Mouse (Mus musculus) liver, postnatal 0 days (tissue): Measurements from ENCODE around the gene Sowahb. TPM values are rescaled to one million over a fixed set of nuclear protein-coding genes. Genes with fewer than 3 reads are reported as not detected.

Source experiments
- ATAC-seq: fragments of 200-750 bp; cut with Nextera tagmentation; 2 replicates; pipeline ENCODE4 v1.8.0; 2017; ENCODE audit warnings: mild to moderate bottlenecking, moderate library complexity
- DNase-seq: peaks from one replicate; pipeline ENCODE4 v3.0.0-alpha.2; 2016
- H3K27ac ChIP-seq: fragments of 300-500 bp; sonication (generic); 2 replicates; pipeline ENCODE4 v1.5.1; 2014; ENCODE audit warnings: antibody characterized with exemption, moderate library complexity, mild to moderate bottlenecking, low read depth
- H3K27me3 ChIP-seq: fragments of 300-500 bp; sonication (generic); 2 replicates; pipeline ENCODE4 v1.6.1; 2014; ENCODE audit warnings: low read length, control low read depth, mixed read lengths; ENCODE audit not compliant: insufficient read depth
- H3K36me3 ChIP-seq: fragments of 300-500 bp; sonication (generic); replicated peaks from 2 replicates; pipeline ENCODE4 v1.6.1; 2014; ENCODE audit warnings: mild to moderate bottlenecking, control low read depth, low read length, moderate library complexity, mixed read lengths; ENCODE audit not compliant: insufficient read depth
- H3K4me1 ChIP-seq: fragments of 300-500 bp; sonication (generic); 2 replicates; pipeline ENCODE4 v1.6.1; 2014; ENCODE audit warnings: antibody characterized with exemption, mild to moderate bottlenecking, control low read depth; ENCODE audit not compliant: insufficient read depth
- H3K4me2 ChIP-seq: fragments of 300-500 bp; sonication (generic); 2 replicates; pipeline ENCODE4 v1.6.1; 2014; ENCODE audit warnings: low read depth, mild to moderate bottlenecking, low read length, moderate library complexity, mixed read lengths
- H3K4me3 ChIP-seq: fragments of 300-500 bp; sonication (generic); 2 replicates; pipeline ENCODE4 v1.5.1; 2014; ENCODE audit warnings: low read depth, low read length
- H3K9ac ChIP-seq: fragments of 300-500 bp; sonication (generic); replicated peaks from 2 replicates; pipeline ENCODE4 v1.6.1; 2014; ENCODE audit warnings: mild to moderate bottlenecking, moderate library complexity
- H3K9me3 ChIP-seq: fragments of 300-500 bp; sonication (generic); 2 replicates; pipeline ENCODE4 v1.6.1; 2016; ENCODE audit warnings: mild to moderate bottlenecking, control low read depth, low read length, mixed read lengths
- CTCF ChIP-seq: sonication (generic); IDR thresholded peaks from 2 replicates; pipeline ENCODE4 v1.5.1; 2016; ENCODE audit warnings: antibody characterized with exemption, low read depth
- EP300 ChIP-seq: IDR thresholded peaks from 2 replicates; pipeline ENCODE4 v1.6.1; 2016; ENCODE audit warnings: antibody characterized with exemption, low read depth, mild to moderate bottlenecking
- WGBS: fragments of 180-500 bp; shearing (Covaris S2); extraction: QIAGEN DNeasy Blood & Tissue Kit; methylation state at CpG from one replicate; pipeline ENCODE4 v1.1.7; 2014; ENCODE audit not compliant: insufficient replicate concordance; 5-methylcytosine and 5-hydroxymethylcytosine counted together
- polyA plus RNA-seq: library from polyadenylated mRNA; unstranded; fragments of >200 nt; fragmentation: Nextera tagmentation; extraction: Ambion mirVana; gene quantifications from 2 replicates; pipeline ENCODE4 v1.2.1, GENCODE M21; 2015

Gene Sowahb
- polyA plus RNA-seq, 1 experiment from 2014 or later = 1.8 TPM

DNA sequence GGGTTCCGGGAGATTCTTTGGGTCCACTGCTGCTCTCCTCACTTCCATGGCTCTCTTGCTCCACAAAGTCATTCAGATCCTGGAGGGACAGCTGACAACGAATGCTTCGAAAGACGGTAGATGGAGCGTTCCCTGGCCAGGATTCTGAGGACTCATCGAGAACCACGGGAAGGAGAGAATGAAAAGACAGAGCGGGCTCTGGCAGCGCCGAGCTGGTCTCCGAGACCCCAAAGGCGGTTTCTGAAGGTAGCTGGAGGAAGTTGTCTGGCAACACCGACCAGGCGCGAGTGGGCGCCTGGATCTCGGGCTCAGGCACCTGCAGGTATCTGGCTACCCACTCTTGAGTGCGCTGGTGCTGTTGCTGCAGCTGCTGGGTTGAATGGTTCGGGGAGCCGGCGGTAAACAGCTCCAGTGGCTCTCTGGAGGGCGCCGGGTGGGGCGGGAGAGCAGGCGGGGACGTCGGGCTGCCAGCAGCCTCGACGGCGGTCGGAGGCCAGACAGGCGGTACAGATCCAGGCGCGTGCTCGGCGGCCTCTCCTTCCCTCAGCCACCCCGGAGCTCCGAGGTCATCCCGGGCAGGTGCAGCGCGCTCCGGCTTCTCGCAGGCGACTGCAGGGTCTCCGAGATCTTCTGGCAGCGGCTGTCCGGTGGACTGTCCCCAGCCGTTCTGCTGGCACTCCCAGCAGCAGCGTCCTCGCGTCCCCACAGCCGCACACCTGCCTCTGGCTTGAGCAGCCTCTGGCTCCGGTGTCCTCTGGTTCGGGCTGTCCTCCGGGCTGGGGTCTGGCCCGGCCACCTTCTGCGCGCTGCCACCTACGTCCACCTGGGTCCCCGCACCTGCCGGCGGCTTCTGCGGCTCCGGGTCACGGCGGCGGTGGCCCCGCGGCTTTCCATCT lies 886 bp downstream of the Sowahb start:
- ATAC-seq = no peak
- DNase-seq = peak; percentile 38
- Histone ChIP-seq H3K36me3 (no peaks in the 10 kb centered on the region), H3K4me3 (peak overlapping the region; percentile 54), H3K27ac (peak overlapping the region; percentile 84; the same call in 1 of the 2 replicates), H3K4me2 (peak overlapping the region; percentile 67), H3K9me3 (no peaks in the 10 kb centered on the region), H3K27me3 (peaks cover 30% of the 10 kb centered on the region), H3K9ac (peak overlapping the region; percentile 63), H3K4me1 (peaks cover 20% of the 10 kb centered on the region; the same call in 1 of the 2 replicates)
- TF ChIP-seq CTCF (no peak), EP300 (no peak)
- 4% methylated on average over 52 of the region's 69 CpGs for WGBS

DNA sequence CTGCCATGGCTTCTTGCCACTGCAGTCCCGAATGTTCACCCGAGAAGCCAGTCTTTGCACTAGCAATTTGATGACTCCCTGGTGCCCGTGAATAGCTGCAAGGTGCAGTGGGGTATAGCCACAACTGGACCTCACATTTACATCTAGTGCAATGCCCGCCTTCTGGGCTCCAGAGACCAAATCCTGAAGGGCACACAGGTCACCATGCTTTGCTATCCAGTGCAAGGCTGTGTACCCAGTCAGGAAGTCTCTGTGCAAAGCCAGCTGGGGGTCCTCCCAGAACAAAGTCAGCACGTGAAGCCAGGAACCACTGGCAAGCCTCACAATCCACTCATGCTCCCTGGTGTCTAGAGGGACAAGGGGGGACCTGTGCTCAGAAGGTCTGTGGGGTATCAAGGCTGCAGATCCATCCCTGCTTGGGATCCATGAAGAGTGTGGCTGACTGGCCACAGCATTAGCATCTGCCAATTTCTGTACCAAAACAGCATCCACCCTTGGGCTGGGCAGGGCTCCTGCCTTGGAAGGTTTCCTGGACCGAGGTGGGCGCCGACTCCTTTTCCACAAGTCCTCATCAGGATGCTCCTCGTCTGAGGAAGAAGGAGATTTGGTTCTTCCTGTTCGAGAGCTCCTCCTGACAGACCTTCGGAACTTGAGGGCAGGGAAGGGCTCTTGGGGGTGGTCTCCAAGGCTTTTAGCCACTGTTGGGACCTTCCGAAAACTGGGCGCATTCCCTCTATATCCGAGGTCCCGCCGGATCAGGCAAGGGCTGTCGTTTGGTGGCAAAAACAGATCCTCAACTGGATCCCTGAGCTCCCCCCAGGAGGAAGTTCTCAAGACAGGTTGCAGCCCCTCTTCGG lies 1.8 kb downstream of the Sowahb start:
- peaks cover 21% of the 10 kb centered on the region; the same call in 1 of the 2 replicates for H3K4me1 ChIP-seq
- no peak for TF ChIP-seq EP300
- no peaks in the 10 kb centered on the region for H3K36me3 ChIP-seq
- H3K27ac ChIP-seq = no peak overlapping the region
- H3K9me3 ChIP-seq = no peaks in the 10 kb centered on the region
- no peak overlapping the region for H3K9ac ChIP-seq
- H3K4me2 ChIP-seq = peak overlapping the region; percentile 67
- ATAC-seq (no peak), DNase-seq (no peak)
- H3K27me3 ChIP-seq = peaks cover 29% of the 10 kb centered on the region
- H3K4me3 ChIP-seq = peak overlapping the region; percentile 54
- WGBS = 45% methylated on average over 18 of the region's 18 CpGs

DNA sequence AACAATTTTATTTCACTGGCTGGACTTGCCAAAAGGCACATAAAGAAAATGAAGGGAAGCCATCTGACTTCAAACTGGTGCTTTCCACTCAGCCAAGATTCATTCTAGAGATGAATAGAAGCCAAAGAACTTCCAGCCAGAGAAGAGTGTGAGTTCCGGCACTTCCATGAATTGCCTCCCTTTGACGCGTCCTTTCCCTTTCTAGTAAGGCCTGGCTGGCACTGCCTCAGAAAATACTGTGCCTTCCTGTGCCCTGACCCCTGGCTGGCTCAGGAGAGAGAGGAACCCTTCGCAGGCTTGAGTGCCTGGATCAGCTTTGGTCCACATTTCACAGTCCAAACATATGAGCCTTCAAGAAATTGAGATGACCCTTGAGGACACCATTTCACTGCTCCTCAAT lies 2.8 kb downstream of the Sowahb start:
- Histone ChIP-seq H3K9me3 (no peaks in the 10 kb centered on the region), H3K4me1 (peaks cover 21% of the 10 kb centered on the region; the same call in 1 of the 2 replicates), H3K36me3 (no peaks in the 10 kb centered on the region), H3K4me2 (peak overlapping the region; percentile 16), H3K27me3 (peaks cover 27% of the 10 kb centered on the region), H3K4me3 (no peak overlapping the region), H3K9ac (no peak overlapping the region), H3K27ac (no peak overlapping the region)
- TF ChIP-seq CTCF = no peak
- TF ChIP-seq EP300 = no peak
- ATAC-seq (no peak), DNase-seq (no peak)
- WGBS = 59% methylated on average over 4 of the region's 4 CpGs

DNA sequence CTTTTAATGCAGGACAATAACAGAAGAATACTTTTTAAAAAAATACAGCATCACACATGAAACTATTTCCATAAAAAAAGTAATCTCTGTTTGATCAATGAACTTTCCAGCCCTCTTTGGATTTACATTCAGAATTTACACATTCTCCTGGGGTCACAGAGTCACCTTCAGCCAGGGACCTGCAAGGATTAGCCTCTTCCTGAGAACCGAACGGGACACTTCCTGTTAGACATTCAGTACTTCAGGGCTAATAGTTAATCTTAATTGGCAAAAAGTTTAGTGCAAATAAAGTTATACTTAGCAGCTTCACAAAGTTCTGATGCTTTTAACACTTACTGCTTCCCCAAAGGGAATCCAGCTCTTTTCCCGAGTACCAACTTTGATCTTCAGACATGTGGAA lies 3.5 kb downstream of the Sowahb start:
- Histone ChIP-seq H3K9ac (no peak overlapping the region), H3K27me3 (peaks cover 27% of the 10 kb centered on the region), H3K36me3 (no peaks in the 10 kb centered on the region), H3K27ac (no peak overlapping the region), H3K4me2 (peak overlapping the region; percentile 16), H3K4me3 (no peak overlapping the region), H3K4me1 (peaks cover 21% of the 10 kb centered on the region; the same call in 1 of the 2 replicates), H3K9me3 (no peaks in the 10 kb centered on the region)
- WGBS = 26% methylated on average over 3 of the region's 3 CpGs
- TF ChIP-seq EP300 (no peak), CTCF (no peak)
- ATAC-seq (no peak), DNase-seq (no peak)

DNA sequence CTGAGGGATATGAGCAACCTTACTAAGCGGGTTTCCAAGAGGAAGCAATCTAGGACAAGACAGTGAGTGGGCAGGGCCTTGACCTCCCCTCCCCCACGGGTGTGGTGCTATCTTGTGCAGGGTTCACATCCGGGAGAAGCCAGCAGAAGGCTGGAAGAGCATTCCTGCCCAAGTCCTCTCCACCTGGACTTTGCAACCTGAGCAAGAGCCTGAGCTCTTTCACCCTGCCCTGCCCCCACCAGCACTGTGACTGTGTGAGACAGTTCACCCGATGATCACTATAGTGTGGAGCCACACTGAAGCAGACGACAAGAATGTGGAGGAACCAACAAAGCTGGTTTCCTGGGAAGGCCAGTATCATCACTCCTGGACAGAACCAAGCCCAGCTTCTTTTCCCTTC lies 4.7 kb downstream of the Sowahb start:
- peak; percentile 54 for DNase-seq
- Histone ChIP-seq H3K4me2 (peak overlapping the region; percentile 35), H3K36me3 (no peaks in the 10 kb centered on the region), H3K9me3 (no peaks in the 10 kb centered on the region), H3K9ac (no peak overlapping the region), H3K4me3 (no peak overlapping the region), H3K27ac (peak overlapping the region; percentile 11), H3K27me3 (peaks cover 25% of the 10 kb centered on the region), H3K4me1 (peaks cover 21% of the 10 kb centered on the region; the same call in 1 of the 2 replicates)
- 23% methylated on average over 5 of the region's 5 CpGs for WGBS
- ATAC-seq = peak; percentile 14; the same call in 1 of the 2 replicates
- no peak for TF ChIP-seq CTCF
- TF ChIP-seq EP300 = no peak

DNA sequence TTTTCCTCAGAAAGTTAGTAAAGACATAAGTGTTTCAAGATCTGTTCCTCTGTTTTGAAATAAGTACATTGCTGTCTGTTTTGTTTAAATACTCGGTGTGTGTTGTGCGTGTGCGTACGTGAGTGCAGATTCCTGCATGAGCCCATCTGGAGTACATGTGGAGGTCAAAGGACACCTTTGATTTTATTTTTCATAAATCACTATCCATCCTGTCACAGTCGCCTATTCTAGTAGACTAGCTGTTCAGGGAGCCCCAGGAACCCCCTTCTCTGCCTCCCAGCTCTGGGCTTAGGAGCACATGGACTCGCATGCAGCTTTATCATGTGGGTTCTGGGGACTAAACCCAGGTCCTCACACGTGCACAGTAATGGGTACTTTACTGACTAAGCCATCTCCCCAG lies 8.6 kb downstream of the Sowahb start:
- Histone ChIP-seq H3K4me3 (no peak overlapping the region), H3K27ac (no peak overlapping the region), H3K9me3 (no peaks in the 10 kb centered on the region), H3K36me3 (no peaks in the 10 kb centered on the region), H3K27me3 (no peaks in the 10 kb centered on the region), H3K4me2 (no peak overlapping the region), H3K9ac (no peak overlapping the region), H3K4me1 (peaks cover 13% of the 10 kb centered on the region; the same call in 1 of the 2 replicates)
- ATAC-seq (no peak), DNase-seq (no peak)
- TF ChIP-seq EP300 = no peak
- no peak for TF ChIP-seq CTCF
- 69% methylated on average over 7 of the region's 7 CpGs for whole genome bisulfite sequencing
